Mouse (Mus musculus) 3T3-L1 (cell line): ENCODE data around the gene Olfr798.

Source experiments
- DNase-seq: peaks from one replicate; pipeline ENCODE4 v3.0.0-alpha.2; 2015; ENCODE audit warnings: low read depth, low spot score

Olfr798 gene

GRCm38 (mm10) chr10:129627834-129628233 lies at the start of gene Olfr798:
Olfr798 (minus strand) TSS chr10:129627934.
- no peak for DNase-seq

- no peak for DNase-seq
Observed at GRCm38 (mm10) chr10:129673765-129674164, 46.0 kb upstream of the Olfr798 start, which contains the start of gene Olfr801. Olfr801 (minus strand) TSS chr10:129673865.

GRCm38 (mm10) chr10:129657394-129657793 lies 29.7 kb upstream of the Olfr798 start, which contains the start of gene Olfr800:
Olfr800 (plus strand) TSS chr10:129657694.
- DNase-seq: no peak

- DNase-seq: no peak
Observed at GRCm38 (mm10) chr10:129651763-129652162, 24.0 kb upstream of the Olfr798 start.

- no peak for DNase-seq
Observed at GRCm38 (mm10) chr10:129637184-129637583, 9.4 kb upstream of the Olfr798 start, which contains the start of gene Olfr799. Olfr799 (plus strand) TSS chr10:129637484.

GRCm38 (mm10) chr10:129623251-129623650 lies 4.5 kb downstream of the Olfr798 start:
- no peak for DNase-seq

GRCm38 (mm10) chr10:129621724-129622123 lies 6.0 kb downstream of the Olfr798 start:
- DNase-seq: no peak

GRCm38 (mm10) chr10:129612470-129612869 lies 15.3 kb downstream of the Olfr798 start, which contains the start of gene Olfr796:
Olfr796 (minus strand) TSS chr10:129612570.
- no peak for DNase-seq

- no peak for DNase-seq
Observed at GRCm38 (mm10) chr10:129577066-129577465, 50.7 kb downstream of the Olfr798 start.
